Mouse (Mus musculus) liver, postnatal 0 days (tissue): ENCODE results near the gene Nt5c1a. TPM values are rescaled to one million over a fixed set of nuclear protein-coding genes. Genes with fewer than 3 reads are reported as not detected.
"Not testable (repeated sequence)": the region's sequence is repeated elsewhere in the genome, so short reads cannot be mapped to it uniquely, and the experiment has no call there.

ENCODE experiments used
- ATAC-seq: fragments of 200-750 bp; cut with Nextera tagmentation; 2 replicates; pipeline ENCODE4 v1.8.0; 2017; ENCODE audit warnings: mild to moderate bottlenecking, moderate library complexity
- DNase-seq: peaks from one replicate; pipeline ENCODE4 v3.0.0-alpha.2; 2016
- H3K27ac ChIP-seq: fragments of 300-500 bp; sonication (generic); 2 replicates; pipeline ENCODE4 v1.5.1; 2014; ENCODE audit warnings: antibody characterized with exemption, moderate library complexity, mild to moderate bottlenecking, low read depth
- H3K27me3 ChIP-seq: fragments of 300-500 bp; sonication (generic); 2 replicates; pipeline ENCODE4 v1.6.1; 2014; ENCODE audit warnings: low read length, control low read depth, mixed read lengths; ENCODE audit not compliant: insufficient read depth
- H3K36me3 ChIP-seq: fragments of 300-500 bp; sonication (generic); replicated peaks from 2 replicates; pipeline ENCODE4 v1.6.1; 2014; ENCODE audit warnings: mild to moderate bottlenecking, control low read depth, low read length, moderate library complexity, mixed read lengths; ENCODE audit not compliant: insufficient read depth
- H3K4me1 ChIP-seq: fragments of 300-500 bp; sonication (generic); 2 replicates; pipeline ENCODE4 v1.6.1; 2014; ENCODE audit warnings: antibody characterized with exemption, mild to moderate bottlenecking, control low read depth; ENCODE audit not compliant: insufficient read depth
- H3K4me2 ChIP-seq: fragments of 300-500 bp; sonication (generic); 2 replicates; pipeline ENCODE4 v1.6.1; 2014; ENCODE audit warnings: low read depth, mild to moderate bottlenecking, low read length, moderate library complexity, mixed read lengths
- H3K4me3 ChIP-seq: fragments of 300-500 bp; sonication (generic); 2 replicates; pipeline ENCODE4 v1.5.1; 2014; ENCODE audit warnings: low read depth, low read length
- H3K9ac ChIP-seq: fragments of 300-500 bp; sonication (generic); replicated peaks from 2 replicates; pipeline ENCODE4 v1.6.1; 2014; ENCODE audit warnings: mild to moderate bottlenecking, moderate library complexity
- H3K9me3 ChIP-seq: fragments of 300-500 bp; sonication (generic); 2 replicates; pipeline ENCODE4 v1.6.1; 2016; ENCODE audit warnings: mild to moderate bottlenecking, control low read depth, low read length, mixed read lengths
- CTCF ChIP-seq: sonication (generic); IDR thresholded peaks from 2 replicates; pipeline ENCODE4 v1.5.1; 2016; ENCODE audit warnings: antibody characterized with exemption, low read depth
- EP300 ChIP-seq: IDR thresholded peaks from 2 replicates; pipeline ENCODE4 v1.6.1; 2016; ENCODE audit warnings: antibody characterized with exemption, low read depth, mild to moderate bottlenecking
- WGBS: fragments of 180-500 bp; shearing (Covaris S2); extraction: QIAGEN DNeasy Blood & Tissue Kit; methylation state at CpG from one replicate; pipeline ENCODE4 v1.1.7; 2014; ENCODE audit not compliant: insufficient replicate concordance; 5-methylcytosine and 5-hydroxymethylcytosine counted together
- polyA plus RNA-seq: library from polyadenylated mRNA; unstranded; fragments of >200 nt; fragmentation: Nextera tagmentation; extraction: Ambion mirVana; gene quantifications from 2 replicates; pipeline ENCODE4 v1.2.1, GENCODE M21; 2015

The Nt5c1a gene
- polyA plus RNA-seq, 1 experiment from 2014 or later = not detected

DNA sequence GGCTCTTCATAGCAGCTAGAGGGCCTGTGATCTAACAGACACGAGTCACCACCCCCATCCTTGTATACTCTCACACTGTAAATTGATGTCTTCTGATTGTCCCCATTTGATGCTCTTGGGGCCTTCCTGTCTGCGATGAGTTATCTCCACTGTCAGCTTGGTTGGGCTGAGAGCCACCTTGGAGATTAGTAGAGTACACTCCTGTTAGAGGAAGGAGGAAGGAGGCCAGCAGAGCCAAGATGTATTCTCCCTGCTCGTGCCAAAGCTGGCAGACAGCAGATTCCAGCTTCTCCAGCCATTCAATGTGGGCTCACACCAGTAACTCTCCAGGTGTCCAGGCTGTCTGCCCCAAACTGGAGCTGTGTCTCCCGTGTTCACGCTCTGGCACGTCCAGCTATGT, 40.7 kb upstream of the Nt5c1a start:
- TF ChIP-seq EP300 (no peak), CTCF (no peak)
- peaks cover 9% of the 10 kb centered on the region for H3K27me3 ChIP-seq
- no peak overlapping the region for H3K27ac ChIP-seq
- no peak overlapping the region for H3K4me2 ChIP-seq
- H3K9me3 ChIP-seq = no peaks in the 10 kb centered on the region
- no peaks in the 10 kb centered on the region for H3K4me1 ChIP-seq
- ATAC-seq (no peak), DNase-seq (no peak)
- H3K9ac ChIP-seq = no peak overlapping the region
- H3K36me3 ChIP-seq = no peaks in the 10 kb centered on the region
- WGBS = 62% methylated on average over 6 of the region's 6 CpGs
- H3K4me3 ChIP-seq = no peak overlapping the region

DNA sequence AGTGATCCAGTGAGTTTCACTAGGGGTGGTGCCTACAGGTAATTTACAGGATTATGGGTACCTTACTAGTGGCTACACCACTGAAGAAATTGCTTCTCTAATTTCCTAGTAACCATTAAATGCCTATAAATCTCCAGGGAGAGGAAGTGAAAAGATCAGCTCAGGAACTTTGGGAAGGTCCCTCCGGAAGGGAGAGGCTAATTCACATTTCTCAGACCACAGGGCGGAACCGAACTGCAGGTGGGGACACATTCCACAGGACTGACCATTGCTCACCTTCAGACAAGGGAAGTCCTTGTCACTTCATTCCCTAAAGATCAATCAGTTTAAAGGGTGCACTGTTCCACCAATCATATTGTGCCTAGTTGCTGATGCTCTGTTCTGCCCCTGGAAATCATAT, 40.1 kb upstream of the Nt5c1a start:
- not testable (repeated sequence) for H3K4me2 ChIP-seq, H3K4me3 ChIP-seq, DNase-seq, H3K9ac ChIP-seq, H3K4me1 ChIP-seq, ATAC-seq, H3K9me3 ChIP-seq, H3K27me3 ChIP-seq, H3K27ac ChIP-seq, H3K36me3 ChIP-seq
- 64% methylated on average over 3 of the region's 3 CpGs for WGBS

DNA sequence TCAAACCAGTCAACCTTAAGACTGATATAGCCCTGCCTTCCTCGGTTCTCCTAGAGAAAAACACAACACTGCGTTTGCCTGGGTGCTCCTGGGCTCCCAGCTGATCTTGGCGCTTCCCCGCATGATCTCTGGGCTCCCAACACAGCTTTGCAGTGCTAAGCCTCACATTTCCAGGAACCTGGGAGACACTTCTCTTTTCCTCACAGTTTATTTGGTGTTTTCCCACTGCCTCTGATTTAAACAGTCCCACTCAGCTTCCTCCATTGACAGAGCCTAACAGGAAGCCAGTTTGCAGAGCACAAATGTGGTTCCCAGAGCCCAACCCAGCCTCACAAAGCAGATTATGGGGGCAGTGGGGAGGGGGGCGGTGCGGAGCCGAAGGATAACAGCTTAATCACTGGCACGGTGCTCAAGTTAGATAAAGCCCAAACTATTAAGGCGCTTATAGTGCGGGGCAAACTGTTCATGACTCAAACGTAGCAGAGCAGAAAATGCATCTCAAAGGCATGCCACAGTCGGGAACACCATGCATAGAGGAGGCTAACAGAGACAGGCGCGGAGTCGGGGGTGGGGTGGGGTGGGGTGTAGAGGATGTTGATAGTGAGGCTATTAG, 38.9 kb upstream of the Nt5c1a start:
- no peak for TF ChIP-seq CTCF
- TF ChIP-seq EP300 = no peak
- peaks cover 8% of the 10 kb centered on the region for H3K27me3 ChIP-seq
- H3K36me3 ChIP-seq = no peaks in the 10 kb centered on the region
- H3K4me2 ChIP-seq = no peak overlapping the region
- no peak for ATAC-seq
- no peak for DNase-seq
- WGBS = 8% methylated on average over 15 of the region's 15 CpGs
- H3K9ac ChIP-seq = no peak overlapping the region
- no peak overlapping the region for H3K4me3 ChIP-seq
- no peaks in the 10 kb centered on the region for H3K9me3 ChIP-seq
- H3K4me1 ChIP-seq = no peaks in the 10 kb centered on the region
- no peak overlapping the region for H3K27ac ChIP-seq

DNA sequence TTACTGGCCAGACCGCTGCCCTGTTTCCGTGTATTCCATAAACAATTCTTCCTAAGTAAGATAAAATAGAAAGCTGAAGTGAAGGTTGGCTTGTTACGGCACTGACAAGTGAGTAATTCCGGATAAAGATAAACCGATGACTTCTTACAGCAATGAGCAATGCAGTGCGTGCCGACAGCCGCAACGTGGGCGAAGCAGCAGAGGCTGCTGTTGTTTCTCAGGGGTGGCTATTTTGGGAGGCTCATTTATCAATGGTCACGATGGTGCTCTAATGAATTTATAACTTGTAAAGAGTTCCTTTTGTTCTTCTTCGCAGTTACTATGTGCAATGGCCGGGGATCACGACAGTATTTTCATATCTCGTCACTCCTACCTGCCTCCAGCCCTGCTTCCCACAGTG, 37.1 kb upstream of the Nt5c1a start:
- Histone ChIP-seq H3K36me3 (no peaks in the 10 kb centered on the region), H3K9ac (no peak overlapping the region), H3K27ac (no peak overlapping the region), H3K4me2 (no peak overlapping the region), H3K4me1 (no peaks in the 10 kb centered on the region), H3K4me3 (no peak overlapping the region), H3K27me3 (peaks cover 8% of the 10 kb centered on the region), H3K9me3 (no peaks in the 10 kb centered on the region)
- DNase-seq (no peak), ATAC-seq (no peak)
- WGBS = 78% methylated on average over 15 of the region's 15 CpGs
- TF ChIP-seq CTCF (no peak), EP300 (no peak)

DNA sequence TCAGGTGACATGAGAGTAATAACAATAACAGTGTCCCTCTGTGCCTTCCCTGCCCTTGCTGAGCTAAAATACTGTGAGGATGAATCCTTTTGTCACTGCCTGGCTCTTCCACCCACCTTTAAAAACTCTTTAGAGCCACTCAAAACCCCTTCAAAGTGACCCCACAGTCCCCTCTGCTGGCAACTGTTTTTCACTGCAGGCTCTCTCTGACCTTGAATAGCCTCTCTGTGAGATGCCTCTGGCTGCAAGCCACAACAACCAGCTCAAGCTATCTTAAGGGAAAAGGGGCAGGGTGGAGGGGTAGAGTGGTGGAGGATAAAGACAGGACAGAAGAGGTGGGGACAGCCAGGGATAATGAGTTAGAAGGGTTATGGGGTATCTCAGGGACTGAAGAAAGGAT, 29.5 kb upstream of the Nt5c1a start:
- H3K27me3 ChIP-seq = peaks cover 7% of the 10 kb centered on the region
- no peak overlapping the region for H3K27ac ChIP-seq
- H3K4me2 ChIP-seq = no peak overlapping the region
- no peak overlapping the region for H3K4me3 ChIP-seq
- DNase-seq (no peak), ATAC-seq (no peak)
- H3K9ac ChIP-seq = no peak overlapping the region
- no peaks in the 10 kb centered on the region for H3K36me3 ChIP-seq
- no peaks in the 10 kb centered on the region for H3K9me3 ChIP-seq
- TF ChIP-seq CTCF = no peak
- no peak for TF ChIP-seq EP300
- H3K4me1 ChIP-seq = no peaks in the 10 kb centered on the region

DNA sequence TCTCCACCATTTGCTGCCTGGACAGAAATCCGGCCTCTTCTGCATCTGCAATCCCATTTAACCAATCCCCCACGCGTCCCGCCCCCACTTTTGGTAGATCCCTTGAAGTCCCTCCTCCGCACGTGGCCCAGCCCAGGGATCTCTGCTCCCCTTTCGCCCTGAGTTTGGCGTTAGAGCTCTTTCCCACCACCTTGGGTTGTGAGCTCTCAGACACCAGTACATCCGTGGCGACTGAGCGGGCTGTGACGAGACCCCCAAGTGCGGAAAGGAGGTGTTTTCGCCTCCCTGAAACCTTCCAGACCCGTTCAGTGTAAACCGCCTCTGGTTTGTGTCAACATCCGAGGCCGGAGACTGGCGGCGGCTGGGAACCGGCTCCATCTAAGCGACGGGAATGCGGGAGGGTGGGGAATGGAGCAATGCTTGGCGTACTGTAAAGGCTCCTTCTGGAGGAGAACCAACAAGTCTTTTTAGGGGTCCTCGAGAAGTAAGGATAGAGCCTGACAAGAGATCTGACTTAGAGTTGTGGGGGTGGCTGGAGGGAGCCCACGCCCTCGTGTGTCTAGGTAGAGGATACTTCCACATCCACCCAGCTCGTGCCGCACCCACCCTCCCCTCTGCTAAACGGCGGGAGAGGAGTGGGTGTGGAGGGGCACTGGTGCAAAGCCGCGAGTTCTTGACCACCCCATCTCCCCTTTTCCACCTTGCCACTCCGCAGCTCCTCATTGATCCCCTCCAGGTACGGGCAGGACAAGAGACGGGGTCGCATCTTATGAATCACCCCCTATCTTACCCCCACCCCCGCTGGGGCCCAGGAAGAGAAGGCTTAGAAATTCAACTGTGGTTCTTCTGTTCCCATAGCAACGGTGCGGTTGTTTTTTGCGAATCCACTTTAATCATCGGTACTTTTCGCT, 18.7 kb upstream of the Nt5c1a start, which contains the start of gene Hpcal4:
Gene Hpcal4, plus strand, starts transcription at position 900 of the 911 bp plus-strand sequence.
- WGBS = 2% methylated on average over 43 of the region's 44 CpGs
- Histone ChIP-seq H3K27me3 (peaks cover 63% of the 10 kb centered on the region), H3K36me3 (no peaks in the 10 kb centered on the region), H3K9me3 (no peaks in the 10 kb centered on the region), H3K4me3 (peak within 1 kb of the TSS; percentile 45), H3K9ac (0 out of 2 replicates have a peak within 1 kb of the TSS, but pooled peaks have one; percentile 30), H3K4me1 (peaks cover 13% of the 10 kb centered on the region; the same call in 1 of the 2 replicates), H3K4me2 (peak within 1 kb of the TSS; percentile 62), H3K27ac (no peak within 1 kb of the TSS)
- DNase-seq (peak; percentile 19), ATAC-seq (no peak)
- TF ChIP-seq CTCF (no peak), EP300 (no peak)
